Mouse (Mus musculus) ES-E14 (cell line): ENCODE measurements around the gene Hsd17b6.

ENCODE experiments used
- CHD2 ChIP-seq: IDR thresholded peaks from 2 replicates; pipeline ENCODE4 v1.6.1; 2014; ENCODE audit warnings: mild to moderate bottlenecking, low read depth, low read length, inconsistent platforms
- HCFC1 ChIP-seq: IDR thresholded peaks from 2 replicates; pipeline ENCODE4 v1.6.1; 2012; ENCODE audit warnings: low read length, inconsistent platforms, borderline replicate concordance; ENCODE audit not compliant: insufficient read depth
- MAFK ChIP-seq: IDR thresholded peaks from 2 replicates; pipeline ENCODE4 v1.6.1; 2014; ENCODE audit warnings: mild to moderate bottlenecking, low read depth, low read length, inconsistent platforms; ENCODE audit not compliant: insufficient read depth
- ZC3H11A ChIP-seq: IDR thresholded peaks from 2 replicates; pipeline ENCODE4 v1.6.1; 2012; ENCODE audit warnings: low read depth, mild to moderate bottlenecking, inconsistent platforms, low read length, borderline replicate concordance
- ZNF384 ChIP-seq: IDR thresholded peaks from 2 replicates; pipeline ENCODE4 v1.6.1; 2012; ENCODE audit warnings: low read depth, low read length, inconsistent platforms

DNA sequence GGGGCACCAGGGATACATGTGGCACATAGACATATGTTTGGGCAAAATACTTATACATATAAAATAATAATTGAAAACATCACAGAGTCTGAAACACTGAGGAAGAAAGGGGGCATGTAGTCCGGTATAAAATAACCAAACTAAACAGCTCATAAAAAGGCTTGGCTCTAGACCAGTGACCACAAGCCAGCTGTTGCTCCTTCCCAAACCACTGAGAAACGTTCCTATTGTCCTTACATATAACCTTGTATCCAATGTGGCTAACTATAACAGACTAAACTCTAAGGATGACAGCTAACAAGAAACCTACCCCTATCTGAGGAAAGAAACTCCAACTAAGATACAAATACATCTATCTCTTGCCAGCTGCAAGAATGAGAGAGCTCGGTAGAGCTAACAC is 33.3 kb downstream of the Hsd17b6 start:
- no peak for TF ChIP-seq ZC3H11A
- no peak for TF ChIP-seq ZNF384
- no peak for TF ChIP-seq MAFK
- TF ChIP-seq CHD2: no peak
- no peak for TF ChIP-seq HCFC1
